Comparison of ENCODE assay signal across 32 mouse cellular contexts in genomic region chr11:116456234-116456633, GRCm38 (mm10). TPM values are rescaled to one million over a fixed set of nuclear protein-coding genes. Genes with fewer than 3 reads are reported as not detected.
"Had no signal": no experiment of that assay in that cellular context is flagged by ENCODE, and none has a peak within 500 bp of the region (broad histone marks: within the 10 kb centered on the region; RNA-seq: fewer than 3 reads in every experiment).

No protein-coding gene starts in this region.

- H3K27ac ChIP-seq: heart, adult 2 months; heart, embryonic 13.5 days; heart, embryonic 15.5 days; hindbrain, embryonic 13.5 days; hindbrain, embryonic 15.5 days; hindbrain, postnatal 0 days; kidney, postnatal 0 days; limb, embryonic 13.5 days; limb, embryonic 15.5 days had no signal

- H3K4me2 ChIP-seq: heart, embryonic 11.5 days; heart, embryonic 13.5 days; heart, embryonic 15.5 days; hindbrain, embryonic 13.5 days; hindbrain, embryonic 15.5 days; limb, embryonic 13.5 days; limb, embryonic 15.5 days had no signal

- H3K9ac ChIP-seq: heart, embryonic 13.5 days; heart, embryonic 15.5 days; hindbrain, embryonic 13.5 days; hindbrain, embryonic 15.5 days; limb, embryonic 13.5 days; limb, embryonic 15.5 days had no signal

- ATAC-seq: hindbrain, postnatal 0 days; intestine, embryonic 16.5 days had no signal

- H3K4me3 ChIP-seq: heart, adult 2 months; heart, embryonic 13.5 days; heart, embryonic 15.5 days; hindbrain, embryonic 13.5 days; hindbrain, embryonic 15.5 days; limb, embryonic 13.5 days; limb, embryonic 15.5 days had no signal

- H3K4me1 ChIP-seq: heart, embryonic 13.5 days; heart, embryonic 15.5 days; hindbrain, embryonic 13.5 days; hindbrain, embryonic 15.5 days; limb, embryonic 15.5 days had no signal

- H3K27me3 ChIP-seq: hindbrain, embryonic 13.5 days; hindbrain, embryonic 15.5 days; limb, embryonic 13.5 days; limb, embryonic 15.5 days had no signal

- DNase-seq: gastrocnemius, postnatal 14 days; heart, adult 11 months; heart, adult 2 months; heart, postnatal 14 days; heart, postnatal 36 days; kidney, adult 11 months; kidney, adult 2 months; kidney, adult 9 months; kidney, postnatal 14 days; kidney, postnatal 36 days; layer of hippocampus, adult 9-11 months; layer of hippocampus, postnatal 36 days; left cerebral cortex, postnatal 4 days had no signal

- H3K9me3 ChIP-seq: heart, embryonic 13.5 days; heart, embryonic 15.5 days; hindbrain, embryonic 13.5 days; hindbrain, embryonic 15.5 days; limb, embryonic 13.5 days; limb, embryonic 15.5 days had no signal

- H3K36me3 ChIP-seq: heart, embryonic 13.5 days; heart, embryonic 15.5 days; hindbrain, embryonic 13.5 days; hindbrain, embryonic 15.5 days; limb, embryonic 13.5 days; limb, embryonic 15.5 days had no signal

RNA-seq across cellular contexts. Expression of gene Qrich2, which starts 9.8 kb away (rescaled TPM):
- total RNA-seq: gastrocnemius, adult 18-20 months; gastrocnemius, adult 8-10 months; gastrocnemius, postnatal 14 days; heart, adult 2 months; heart, postnatal 14 days; hematopoietic stem cell, adult 5-6 weeks; hindbrain, postnatal 0 days; layer of hippocampus, adult 18-20 months; layer of hippocampus, postnatal 36 days; left cerebral cortex, adult 8-10 months; left cerebral cortex, postnatal 25 days; liver, adult 2 months had no signal
- polyA plus RNA-seq: frontal cortex, adult 2 months; heart, embryonic 13.5 days; heart, embryonic 15.5 days; heart, postnatal 0 days had no signal
